ENCODE assay signal across 8 mouse cellular contexts in the genomic region with DNA sequence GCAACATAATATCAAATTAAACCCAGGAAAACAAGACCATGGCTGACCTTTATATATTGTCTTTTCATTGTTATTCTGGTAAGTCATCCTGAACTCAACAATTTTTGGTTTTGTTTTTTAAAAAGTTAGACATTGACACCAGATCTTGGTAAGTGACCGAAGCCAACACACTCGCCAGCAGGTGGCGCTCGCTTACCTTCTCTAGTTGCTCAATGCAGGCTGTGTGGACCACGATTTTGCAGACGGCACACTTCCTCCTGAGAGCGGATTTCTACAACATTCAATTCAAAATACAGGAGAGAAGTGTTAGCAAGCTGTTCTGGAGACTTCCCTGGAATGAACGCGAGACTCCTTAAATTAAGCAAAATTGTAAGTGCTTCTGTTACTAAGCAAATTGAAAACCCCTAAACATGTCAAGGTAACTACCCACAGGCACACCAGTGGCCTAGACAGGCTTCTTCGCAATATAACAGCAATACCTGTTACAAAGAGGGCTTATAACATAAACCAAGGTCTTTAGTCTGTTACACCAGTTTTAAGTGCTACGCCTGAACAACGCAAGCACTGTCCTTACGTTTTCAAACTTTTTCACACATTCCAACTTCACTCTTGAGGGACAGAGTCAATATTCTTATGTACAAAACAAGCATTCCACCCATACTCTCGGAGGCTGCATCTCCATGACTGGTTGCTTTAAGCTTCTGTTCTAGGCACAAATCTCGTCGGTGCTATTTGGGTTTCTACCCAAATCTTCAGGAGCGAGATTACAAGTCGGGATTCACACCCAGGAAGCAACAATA.
DNase-seq lines count a peak whose midpoint lies in the region; ATAC-seq and TF ChIP-seq lines count a peak whose summit lies in the region.

No protein-coding gene starts in this region.

- no peak overlapping the region for H3K9ac ChIP-seq in ES-E14 (ENCODE audit: insufficient read depth, low read depth, low read length, poor library complexity, severe bottlenecking)
- no peak overlapping the region for H3K9ac ChIP-seq in forebrain, postnatal 0 days
- no peak overlapping the region for H3K9ac ChIP-seq in lung, postnatal 0 days (replicated peaks; ENCODE audit: low read depth)

- no peak overlapping the region for H3K4me3 ChIP-seq in ES-E14 (ENCODE audit: insufficient read depth in 1 of 2, low read depth in 1 of 2, low read length in 2 of 2, poor library complexity in 1 of 2, severe bottlenecking in 1 of 2)
- H3K4me3 ChIP-seq in forebrain, postnatal 0 days (ENCODE audit: low read depth, low read length) = no peak overlapping the region
- H3K4me3 ChIP-seq in layer of hippocampus, adult 2 months = no peak overlapping the region
- H3K4me3 ChIP-seq in lung, postnatal 0 days (ENCODE audit: low read depth, low read length) = no peak overlapping the region

- peak; percentile 92 for ATAC-seq in forebrain, postnatal 0 days
- ATAC-seq in lung, postnatal 0 days = peak; percentile 91

- no peak overlapping the region for H3K4me2 ChIP-seq in forebrain, postnatal 0 days (ENCODE audit: low read depth)
- H3K4me2 ChIP-seq in lung, postnatal 0 days (replicated peaks; ENCODE audit: low read depth, low read length) = peak overlapping the region; percentile 43

- in situ Hi-C loops in ES-E14 (cut with MboI; ENCODE audit: low sequenced_read_pairs in 2 of 2, unreplicated experiment in 2 of 2) = loop anchor here (5.0 to 10.0 kb wide), 2 partner anchors 255 to 257 kb away; no protein-coding TSS in a partner anchor

- peak; percentile 84 for DNase-seq in ES-E14 (ENCODE audit: low read depth, low spot score)
- peak; percentile 77 for DNase-seq in cerebellum, adult 11 months
- DNase-seq in forebrain, postnatal 0 days = peak; percentile 95
- DNase-seq in heart, postnatal 4 days = peak; percentile 92
- DNase-seq in layer of hippocampus, adult 2 months (ENCODE audit: low spot score in 2 of 2) = peak; percentile 79 to 87
- peak; percentile 93 for DNase-seq in lung, postnatal 0 days (ENCODE audit: low spot score)
- DNase-seq in retina, adult 2 months (ENCODE audit: low read depth, low spot score) = peak; percentile 60
- DNase-seq in thymus, postnatal 25 days = peak; percentile 45

- TF ChIP-seq CTCF in forebrain, postnatal 0 days (IDR thresholded peaks at IDR 0.05; ENCODE audit: low read depth) = peak; percentile 94
- TF ChIP-seq CTCF in layer of hippocampus, adult 2 months (conservative IDR thresholded peaks at IDR 0.05) = peak; percentile 96
- peak; percentile 93 for TF ChIP-seq CTCF in lung, postnatal 0 days (IDR thresholded peaks at IDR 0.05)

- TF ChIP-seq EP300 in lung, postnatal 0 days (IDR thresholded peaks at IDR 0.05) = peak; percentile 90

- H3K36me3 ChIP-seq in ES-E14 (ENCODE audit: control insufficient read depth, insufficient read depth, low read length, poor library complexity, severe bottlenecking) = no peaks in the 10 kb centered on the region
- H3K36me3 ChIP-seq in forebrain, postnatal 0 days (ENCODE audit: insufficient read depth) = no peaks in the 10 kb centered on the region
- H3K36me3 ChIP-seq in lung, postnatal 0 days (ENCODE audit: insufficient read depth, low read length) = no peaks in the 10 kb centered on the region

- WGBS in forebrain, postnatal 0 days = 47% methylated on average over 18 of the region's 18 CpGs
- WGBS in lung, postnatal 0 days = 31% methylated on average over 18 of the region's 18 CpGs

- H3K9me3 ChIP-seq in ES-E14 (ENCODE audit: control insufficient read depth, insufficient read depth, low read depth, low read length) = no peaks in the 10 kb centered on the region
- no peaks in the 10 kb centered on the region for H3K9me3 ChIP-seq in forebrain, postnatal 0 days (ENCODE audit: low read length)
- no peaks in the 10 kb centered on the region for H3K9me3 ChIP-seq in lung, postnatal 0 days (ENCODE audit: low read length)

- H3K27me3 ChIP-seq in forebrain, postnatal 0 days (ENCODE audit: insufficient read depth, low read length) = no peaks in the 10 kb centered on the region
- no peaks in the 10 kb centered on the region for H3K27me3 ChIP-seq in lung, postnatal 0 days (replicated peaks; ENCODE audit: insufficient read depth, low read length)

- H3K4me1 ChIP-seq in ES-E14 (ENCODE audit: control insufficient read depth in 2 of 2, insufficient read depth in 2 of 2, low read length in 2 of 2, poor library complexity in 1 of 2) = no peaks in the 10 kb centered on the region
- H3K4me1 ChIP-seq in forebrain, postnatal 0 days (ENCODE audit: insufficient read depth) = no peaks in the 10 kb centered on the region
- no peaks in the 10 kb centered on the region for H3K4me1 ChIP-seq in lung, postnatal 0 days (ENCODE audit: insufficient read depth, low read depth, low read length)

- H3K27ac ChIP-seq in ES-E14 (ENCODE audit: insufficient read depth, low read depth, low read length, poor library complexity, severe bottlenecking) = no peak overlapping the region
- no peak overlapping the region for H3K27ac ChIP-seq in forebrain, postnatal 0 days (ENCODE audit: low read depth, low read length)
- no peak overlapping the region; the same call in 1 of the 2 replicates for H3K27ac ChIP-seq in layer of hippocampus, adult 2 months
- peak overlapping the region; percentile 43; the same call in 1 of the 2 replicates for H3K27ac ChIP-seq in lung, postnatal 0 days (ENCODE audit: low read length)

TF ChIP-seq in ES-E14, 5 proteins besides CTCF, POLR2A, EP300 and RAD21:
- TF ChIP-seq ZC3H11A (IDR thresholded peaks at IDR 0.05; ENCODE audit: borderline replicate concordance, low read depth, low read length) (peak; percentile 92), CHD2 (IDR thresholded peaks at IDR 0.05; ENCODE audit: low read depth, low read length) (no peak)

Comparison
In these comparisons a context has a peak if more than half of its experiments do, and no peak if none do; other contexts are left out.
1. DNase-seq: peak in every context shown above with its lines; median percentile 95 in forebrain, postnatal 0 days; 93 in lung, postnatal 0 days; 92 in heart, postnatal 4 days; 84 in ES-E14; 83 in layer of hippocampus, adult 2 months; 77 in cerebellum, adult 11 months; 60 in retina, adult 2 months; 45 in thymus, postnatal 25 days.